Mouse (Mus musculus) ovary, postnatal 10 days (tissue): ENCODE measurements at regions not wholly inside any gene's neighbourhood (a gene's known extent, or its start where the extent isn't known, plus 50 kb on each side); places are given as distances from the start of the nearest gene placed in this dataset.

ENCODE experiments used
- DNase-seq: peaks from one replicate; pipeline ENCODE4 v3.0.0; 2022; ENCODE audit warnings: low spot score

- no peak for DNase-seq
Measured at GRCm38 (mm10) chr1:183504103-183504841, 86.3 kb downstream of the Hhipl2 start.

DNA sequence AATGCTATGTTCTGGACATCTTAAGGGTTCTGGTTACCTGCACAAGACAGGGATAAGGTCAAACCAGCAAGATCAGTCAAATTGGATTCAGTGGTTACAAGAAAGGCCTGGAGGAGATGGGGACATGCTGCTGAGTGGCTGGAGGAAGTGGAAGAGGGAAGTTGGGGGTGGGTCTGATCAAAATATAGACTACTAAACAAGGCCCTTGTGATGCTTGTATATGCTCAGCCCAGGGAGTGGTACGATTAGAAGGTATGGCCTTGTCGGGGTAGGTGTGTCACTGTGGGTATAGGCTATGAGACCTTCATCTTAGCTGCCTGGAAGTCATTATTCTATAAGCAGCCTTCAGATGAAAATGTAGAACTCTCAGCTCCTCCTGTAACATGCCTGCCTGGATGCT, 89.9 kb downstream of the Hhipl2 start:
- no peak for DNase-seq

- no peak for DNase-seq
Measured at GRCm38 (mm10) chr1:183510759-183511158, 92.7 kb downstream of the Hhipl2 start.

DNA sequence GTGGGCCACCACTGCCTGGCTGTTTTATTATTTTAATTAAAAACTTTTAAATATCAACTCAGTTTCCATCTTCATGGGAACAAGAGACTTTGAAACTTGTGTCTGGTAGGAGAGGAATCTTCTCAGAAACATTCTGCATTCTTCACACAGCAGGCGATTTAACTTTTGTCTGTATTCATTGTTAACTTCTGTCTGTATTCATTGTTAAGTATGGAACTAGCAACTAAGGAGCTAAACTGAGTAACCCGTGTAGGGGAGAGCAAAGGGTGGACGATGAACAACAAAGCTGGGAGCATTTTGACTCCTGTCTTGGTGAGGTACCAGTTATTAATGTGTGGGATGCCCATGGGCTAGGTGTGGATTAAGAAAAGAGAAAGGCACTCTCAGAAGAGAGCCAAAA, 95.9 kb downstream of the Hhipl2 start:
- DNase-seq, result no peak

GRCm38 (mm10) chr1:183514281-183514983, 96.4 kb downstream of the Hhipl2 start:
- DNase-seq, result no peak

DNA sequence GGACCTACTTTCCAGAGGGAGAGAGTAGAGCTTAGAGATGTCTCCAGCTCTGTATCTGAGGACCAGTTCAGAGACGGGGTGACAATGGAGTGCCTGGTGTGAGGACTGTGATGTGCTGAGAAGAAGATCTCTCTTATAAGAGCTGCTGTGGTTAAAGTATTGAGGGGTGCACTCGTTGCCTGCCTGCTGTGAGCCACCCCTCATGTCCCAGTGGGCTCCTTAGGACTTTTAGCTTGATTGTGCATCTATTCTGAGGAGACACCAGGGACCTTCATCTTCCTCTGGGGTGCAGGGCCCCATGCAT, 96.9 kb downstream of the Hhipl2 start:
- DNase-seq, result no peak

DNA sequence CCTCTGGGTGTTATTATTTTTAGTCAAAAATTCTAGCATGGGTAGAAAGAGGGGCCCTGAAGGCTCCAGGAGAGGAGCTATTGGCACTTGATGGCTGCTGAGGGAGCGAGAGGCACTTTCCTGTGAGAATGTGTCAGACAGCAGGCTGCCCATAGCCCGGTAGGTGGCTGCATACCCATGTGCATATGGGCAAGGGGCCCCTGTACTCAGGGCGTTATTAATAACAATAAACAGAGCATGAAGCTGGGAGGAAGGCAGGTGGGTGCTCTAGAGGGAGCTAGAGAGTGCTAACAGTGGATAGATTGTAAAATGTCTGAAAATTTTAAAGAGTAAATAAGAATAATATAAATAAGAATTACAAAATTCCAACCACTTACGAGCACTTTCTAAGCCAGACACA, 98.2 kb downstream of the Hhipl2 start:
- no peak for DNase-seq

DNA sequence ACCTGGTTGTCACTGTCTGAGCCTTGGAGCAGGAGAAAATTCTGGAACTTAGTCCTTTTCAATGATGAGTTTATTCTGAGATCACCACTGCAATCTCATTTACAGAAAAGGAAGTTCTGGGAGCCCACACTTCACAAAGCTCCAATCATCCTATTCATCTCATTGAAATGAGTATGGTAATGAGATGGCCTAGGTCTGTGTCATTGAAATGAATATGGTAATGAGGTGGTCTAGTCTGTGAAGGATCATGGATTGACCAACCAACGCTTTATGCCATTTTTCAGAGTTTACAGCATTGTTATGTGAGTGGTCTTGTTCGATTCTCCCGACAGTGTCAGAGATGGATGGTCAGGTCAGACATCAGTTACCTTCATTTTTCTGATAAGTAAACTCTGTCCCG, 99.2 kb downstream of the Hhipl2 start:
- no peak for DNase-seq

GRCm38 (mm10) chr1:183521569-183521968, 103.6 kb downstream of the Hhipl2 start:
- DNase-seq, result no peak

- DNase-seq, result no peak
Measured at GRCm38 (mm10) chr1:183533386-183533785, 115.4 kb downstream of the Hhipl2 start.

- DNase-seq, result no peak
Measured at GRCm38 (mm10) chr1:183548752-183549387, 130.9 kb downstream of the Hhipl2 start.

GRCm38 (mm10) chr1:183552617-183553016, 134.6 kb downstream of the Hhipl2 start:
- DNase-seq, result no peak

GRCm38 (mm10) chr1:183553219-183553618, 135.2 kb downstream of the Hhipl2 start:
- no peak for DNase-seq

GRCm38 (mm10) chr1:183562853-183563252, 144.8 kb downstream of the Hhipl2 start:
- no peak for DNase-seq

DNA sequence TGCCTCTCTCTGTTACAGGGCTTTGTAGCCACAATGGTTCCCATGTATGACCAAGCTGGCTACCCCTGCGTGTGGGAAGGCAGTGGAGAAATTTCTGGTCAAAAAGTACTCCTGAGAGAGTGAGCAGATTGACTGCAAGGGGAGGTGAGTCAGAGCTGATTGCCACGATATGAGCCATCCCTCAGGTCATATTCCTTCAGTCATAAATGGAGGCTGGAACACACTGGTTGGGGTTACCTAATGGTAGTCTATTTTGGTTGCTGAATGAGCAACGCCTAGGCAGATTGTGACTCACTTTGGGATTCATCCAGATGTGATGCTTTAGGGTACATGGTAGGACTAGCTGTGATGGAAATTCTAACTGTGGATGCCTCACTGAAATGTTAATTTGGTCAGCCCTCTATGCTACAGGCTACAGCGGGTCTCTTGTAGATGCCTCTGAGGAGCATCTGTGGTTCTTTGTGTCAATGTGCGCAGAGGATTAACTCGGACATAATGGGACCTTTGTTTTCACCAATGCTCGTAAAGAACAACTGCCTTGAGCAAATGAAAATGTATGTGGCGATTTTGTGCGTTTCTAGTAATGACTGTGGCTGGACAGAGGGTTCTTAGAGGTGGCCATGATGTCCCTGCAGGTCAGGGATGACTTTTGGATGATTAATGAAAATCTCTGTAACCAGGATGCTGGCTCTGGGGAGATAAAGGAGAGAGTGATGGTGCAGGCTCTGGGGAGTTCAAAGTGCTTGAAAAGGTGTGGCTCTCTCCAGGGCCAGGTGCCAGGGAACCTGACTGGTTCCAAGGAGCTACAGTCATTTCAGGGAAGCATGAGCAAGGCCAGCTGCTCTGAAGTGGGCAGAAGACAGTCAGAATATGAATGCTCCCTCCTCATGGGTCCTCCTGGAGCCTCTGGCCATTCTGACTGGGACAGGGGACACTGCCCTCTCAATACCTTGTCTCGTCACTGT, 155.9 kb downstream of the Hhipl2 start:
- no peak for DNase-seq

- DNase-seq, result no peak
Measured at GRCm38 (mm10) chr1:183584861-183585260, 166.8 kb downstream of the Hhipl2 start.

DNA sequence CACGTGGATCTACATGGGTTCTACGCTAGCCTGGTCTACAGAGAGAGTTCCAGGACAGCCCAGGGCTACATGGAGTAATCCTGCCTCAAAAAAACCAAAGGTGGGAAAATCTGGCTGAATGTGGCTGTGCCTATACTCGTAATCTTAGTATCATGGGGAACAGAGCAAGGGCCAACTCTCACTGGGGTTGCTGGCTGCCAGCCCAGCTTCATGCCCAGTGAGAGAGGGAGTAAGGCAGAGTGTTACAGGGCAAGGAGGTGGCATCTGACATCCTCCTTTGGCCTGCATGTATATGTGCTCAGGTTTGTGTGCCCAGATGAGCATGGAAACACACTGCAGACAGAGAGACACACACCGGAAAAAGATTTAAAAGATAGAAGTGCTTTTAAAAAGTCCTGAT, 168.4 kb downstream of the Hhipl2 start:
- no peak for DNase-seq

- DNase-seq, result no peak
Measured at GRCm38 (mm10) chr1:183595306-183595705, 177.3 kb downstream of the Hhipl2 start.

DNA sequence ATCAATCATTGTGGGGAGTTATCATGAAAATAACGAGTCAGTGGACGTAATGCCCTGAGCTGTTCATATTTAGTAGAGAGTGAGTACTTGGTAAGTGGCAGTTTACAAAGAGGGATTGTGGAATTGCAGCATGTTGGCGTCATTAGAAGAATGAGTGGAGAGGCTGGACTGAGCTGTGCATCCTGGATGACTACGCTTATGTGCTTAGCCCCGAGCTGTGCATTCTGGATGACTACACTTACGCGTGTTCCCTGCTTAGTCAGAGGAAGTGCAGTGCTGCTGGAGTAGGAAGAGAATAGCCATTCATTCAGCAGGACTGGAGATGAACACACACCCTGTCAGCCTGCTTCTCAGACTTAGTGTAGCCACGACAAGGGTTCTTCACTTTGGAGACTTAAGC, 182.5 kb downstream of the Hhipl2 start:
- DNase-seq, result no peak

DNA sequence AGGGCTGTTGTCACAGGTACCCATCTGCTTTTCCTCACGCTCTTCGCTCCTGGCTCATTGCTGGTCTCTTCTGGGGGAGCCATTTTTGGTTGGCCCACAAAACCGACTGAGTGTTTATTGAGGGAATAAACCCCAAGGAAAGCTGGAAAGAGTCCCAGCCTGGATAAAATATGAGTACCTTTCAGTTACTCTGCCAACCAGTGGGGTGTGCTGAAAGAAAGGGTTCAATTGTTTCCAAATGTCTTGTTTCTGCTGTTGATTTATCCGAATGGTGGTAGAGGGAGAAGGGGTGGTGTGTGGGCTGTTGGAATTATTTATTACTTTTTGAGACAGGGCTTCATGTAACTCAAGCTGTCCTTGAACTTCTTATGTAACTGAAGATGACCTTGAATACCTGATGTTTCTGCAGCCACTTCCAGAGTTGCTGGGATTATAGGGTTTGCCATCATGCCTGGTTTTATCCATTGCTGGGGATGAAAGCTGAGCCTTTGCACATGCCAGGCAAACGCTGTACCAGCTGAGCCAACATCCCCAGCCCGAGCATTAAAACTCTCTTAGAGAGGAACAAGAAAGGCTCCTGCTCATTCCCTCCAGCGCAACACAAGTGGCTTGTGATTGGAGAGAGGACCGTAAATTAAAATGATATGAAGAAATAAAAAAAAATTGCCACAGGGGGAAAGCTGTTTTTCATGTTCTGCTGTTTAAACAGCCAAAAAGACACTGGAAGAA, 194.1 kb downstream of the Hhipl2 start:
- no peak for DNase-seq

DNA sequence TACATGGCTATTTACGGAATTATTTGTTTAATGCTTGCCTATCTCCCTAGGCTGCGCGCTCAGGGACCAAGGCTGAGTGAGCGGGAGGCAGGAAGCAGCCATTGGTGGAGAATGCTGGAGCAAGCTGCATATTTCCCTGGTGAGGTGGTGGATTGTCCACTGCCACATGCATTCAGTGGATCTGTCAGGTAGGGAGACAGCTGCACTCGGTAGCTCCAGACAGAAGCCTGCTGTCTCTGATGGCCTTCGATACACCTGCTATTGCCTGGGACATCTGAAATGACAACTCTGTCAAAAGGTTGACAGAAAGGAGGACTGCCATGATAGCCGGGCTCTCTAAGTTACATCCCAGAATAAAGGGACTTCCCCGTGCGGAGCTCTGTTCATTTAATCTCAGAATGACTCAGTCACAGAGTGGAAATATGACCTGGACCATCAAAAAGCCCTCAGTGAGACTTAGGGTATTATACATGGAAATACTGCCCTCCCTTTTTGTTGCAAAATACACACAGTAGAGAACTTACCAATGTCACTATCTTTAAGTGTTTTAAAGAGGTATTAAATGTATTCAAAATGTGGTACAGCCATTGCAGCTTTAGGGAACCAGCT, 201.5 kb downstream of the Hhipl2 start:
- no peak for DNase-seq
